Mouse (Mus musculus) thymus, adult 2 months (tissue): ENCODE results near the gene Emilin2.

Experiments
- CTCF ChIP-seq: fragments of 200-500 bp; IDR thresholded peaks from 2 replicates; pipeline ENCODE4 v1.5.1; 2012; ENCODE audit warnings: mild to moderate bottlenecking, control low read depth, low read length, moderate library complexity, borderline replicate concordance; ENCODE audit not compliant: control insufficient read depth, poor library complexity, insufficient read depth; ENCODE audit errors: extremely low read depth
- POLR2A ChIP-seq: fragments of 200-500 bp; IDR thresholded peaks from 2 replicates; pipeline ENCODE4 v1.6.1; 2012; ENCODE audit warnings: mild to moderate bottlenecking, low read length, control low read depth, moderate library complexity; ENCODE audit not compliant: control insufficient read depth, poor library complexity, insufficient read depth; ENCODE audit errors: extremely low read depth

DNA sequence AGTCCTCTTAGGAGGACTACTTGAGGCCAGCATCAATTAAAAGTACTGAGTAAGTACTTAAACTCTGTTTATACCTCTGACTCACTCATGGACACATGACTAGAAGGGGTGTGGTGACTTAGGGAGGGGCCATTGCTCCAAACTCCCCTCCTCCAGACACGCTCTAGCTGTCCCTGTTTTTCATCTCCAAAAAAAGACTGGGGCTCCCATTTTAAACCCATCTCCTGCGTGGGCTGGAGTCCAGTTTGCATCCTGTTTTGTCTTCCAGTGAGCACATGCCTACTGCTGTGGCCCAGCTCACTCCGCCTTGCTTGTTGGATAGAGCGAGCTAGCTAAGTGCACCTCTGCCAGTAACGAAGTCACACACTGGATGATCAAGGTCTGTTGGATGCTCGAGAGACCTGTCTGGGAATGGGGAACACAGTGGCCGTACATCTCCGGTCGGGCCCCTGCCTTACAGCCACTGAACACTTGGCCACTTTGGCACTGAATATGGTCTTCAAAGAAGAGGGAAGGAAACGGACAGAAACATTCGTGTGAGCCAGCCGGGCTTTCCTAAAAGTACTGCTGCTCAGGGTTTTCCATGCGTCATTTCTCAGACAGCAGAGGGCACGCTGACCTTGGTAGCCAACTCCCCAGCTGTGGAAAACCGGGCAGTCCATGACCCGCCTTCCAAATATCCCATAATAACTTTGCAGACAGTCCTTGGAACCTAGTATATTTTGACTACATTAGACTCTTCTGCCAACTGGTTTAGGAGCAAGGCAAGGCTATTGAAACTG is 60.8 kb downstream of the Emilin2 start:
- no peak for TF ChIP-seq POLR2A
- no peak for TF ChIP-seq CTCF
